Mouse (Mus musculus): ENCODE data around the gene Tmc2. TPM values are rescaled to one million over a fixed set of nuclear protein-coding genes. Genes with fewer than 3 reads are reported as not detected.

Gene Tmc2
- polyA plus RNA-seq (2012; rRNA removed): not detected in 2 replicates

- no peak for DNase-seq (ENCODE audit: low read depth)
These were observed at the start of gene Tmc2 for GRCm38 (mm10) chr2:130194894-130195293. Tmc2 (plus strand) TSS chr2:130195194.

GRCm38 (mm10) chr2:130146089-130146668, 48.8 kb upstream of the Tmc2 start:
- no peak for DNase-seq (ENCODE audit: low read depth)

GRCm38 (mm10) chr2:130155171-130155570, 39.8 kb upstream of the Tmc2 start:
- DNase-seq (ENCODE audit: low read depth): no peak

GRCm38 (mm10) chr2:130155851-130156250, 39.1 kb upstream of the Tmc2 start:
- no peak for DNase-seq (ENCODE audit: low read depth)

GRCm38 (mm10) chr2:130157231-130158087, 37.5 kb upstream of the Tmc2 start:
- no peak for DNase-seq (ENCODE audit: low read depth)

GRCm38 (mm10) chr2:130158088-130158437, 36.9 kb upstream of the Tmc2 start:
- DNase-seq (ENCODE audit: low read depth): no peak

GRCm38 (mm10) chr2:130162701-130163100, 32.3 kb upstream of the Tmc2 start:
- DNase-seq (ENCODE audit: low read depth): no peak

- DNase-seq (ENCODE audit: low read depth): no peak
These were observed 28.4 kb upstream of the Tmc2 start for GRCm38 (mm10) chr2:130166311-130167214.

GRCm38 (mm10) chr2:130167861-130168260, 27.1 kb upstream of the Tmc2 start:
- no peak for DNase-seq (ENCODE audit: low read depth)

- DNase-seq (ENCODE audit: low read depth): no peak
These were observed 23.3 kb upstream of the Tmc2 start for GRCm38 (mm10) chr2:130171674-130172073.

- no peak for DNase-seq (ENCODE audit: low read depth)
These were observed 18.2 kb upstream of the Tmc2 start for GRCm38 (mm10) chr2:130176820-130177219.

GRCm38 (mm10) chr2:130178381-130178705, 16.7 kb upstream of the Tmc2 start:
- no peak for DNase-seq (ENCODE audit: low read depth)

GRCm38 (mm10) chr2:130178706-130179506, 16.1 kb upstream of the Tmc2 start, which contains the start of gene Snrpb:
Snrpb (minus strand) TSS chr2:130179403.
- DNase-seq (ENCODE audit: low read depth): no peak

GRCm38 (mm10) chr2:130179507-130180019, 15.4 kb upstream of the Tmc2 start:
- DNase-seq (ENCODE audit: low read depth): no peak

- no peak for DNase-seq (ENCODE audit: low read depth)
These were observed 6.6 kb upstream of the Tmc2 start for GRCm38 (mm10) chr2:130188391-130188790.

GRCm38 (mm10) chr2:130200961-130201360, 6.0 kb downstream of the Tmc2 start:
- no peak for DNase-seq (ENCODE audit: low read depth)

- no peak for DNase-seq (ENCODE audit: low read depth)
These were observed 12.4 kb downstream of the Tmc2 start for GRCm38 (mm10) chr2:130207376-130207775.

- DNase-seq (ENCODE audit: low read depth): no peak
These were observed 13.0 kb downstream of the Tmc2 start for GRCm38 (mm10) chr2:130207996-130208395.

- DNase-seq (ENCODE audit: low read depth): no peak
These were observed 14.6 kb downstream of the Tmc2 start for GRCm38 (mm10) chr2:130209636-130210035.

GRCm38 (mm10) chr2:130211581-130211980, 16.6 kb downstream of the Tmc2 start:
- no peak for DNase-seq (ENCODE audit: low read depth)

GRCm38 (mm10) chr2:130246912-130247311, 51.9 kb downstream of the Tmc2 start:
- DNase-seq (ENCODE audit: low read depth): no peak

All from gonadal fat pad, adult 2 months (tissue).